ENCODE assay signal across 8 mouse cellular contexts in the genomic region with DNA sequence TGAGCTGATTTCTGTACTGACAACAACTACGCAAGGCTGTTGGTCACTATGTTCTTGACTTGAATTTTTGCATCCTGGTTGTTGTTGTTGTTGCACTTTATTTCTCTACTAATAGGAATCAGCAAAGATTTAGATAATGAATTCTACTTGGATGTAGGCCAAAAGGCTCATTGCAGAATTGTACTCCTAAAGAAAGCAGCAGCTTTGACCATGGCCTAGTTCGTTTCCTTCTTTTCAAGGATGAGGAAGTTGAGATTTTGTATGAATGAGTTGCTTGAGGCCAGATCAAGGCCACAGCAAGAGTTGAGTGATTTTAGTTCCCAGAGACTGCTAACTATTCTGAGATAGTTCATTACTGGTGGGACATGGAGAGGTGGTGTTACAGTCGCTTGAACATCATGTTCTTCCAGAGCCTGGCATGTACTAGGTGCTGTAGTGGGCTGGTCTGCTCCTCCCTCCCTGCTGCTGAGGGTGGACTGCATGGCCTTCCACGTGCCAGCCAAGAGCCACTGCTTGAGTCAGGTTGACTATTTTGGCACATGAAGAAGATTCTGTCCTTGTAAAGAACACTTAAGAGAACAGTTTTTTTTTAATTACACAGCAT. TPM values are rescaled to one million over a fixed set of nuclear protein-coding genes. Genes with fewer than 3 reads are reported as not detected.
DNase-seq lines count a peak whose midpoint lies in the region; ATAC-seq lines count a peak whose summit lies in the region.

No protein-coding gene starts in this region.

- ATAC-seq in neural tube, embryonic 12.5 days (ENCODE audit: low FRiP score, low read depth): no peak
- no peak for ATAC-seq in forebrain, embryonic 12.5 days (ENCODE audit: low FRiP score)
- ATAC-seq in hindbrain, embryonic 12.5 days (ENCODE audit: low FRiP score): no peak
- no peak for ATAC-seq in liver, embryonic 16.5 days (ENCODE audit: low read depth)
- no peak for ATAC-seq in stomach, embryonic 16.5 days (ENCODE audit: insufficient read depth, low FRiP score)

- 84% methylated on average over 4 of the region's 4 CpGs for WGBS in neural tube, embryonic 12.5 days
- WGBS in forebrain, embryonic 12.5 days: 79% methylated on average over 4 of the region's 4 CpGs
- WGBS in hindbrain, embryonic 12.5 days: 88% methylated on average over 4 of the region's 4 CpGs
- 57% methylated on average over 4 of the region's 4 CpGs for WGBS in liver, embryonic 16.5 days (ENCODE audit: insufficient replicate concordance)
- 70% methylated on average over 4 of the region's 4 CpGs for WGBS in stomach, embryonic 16.5 days

- H3K4me1 ChIP-seq in neural tube, embryonic 12.5 days: peaks cover 22% of the 10 kb centered on the region
- peaks cover 19% of the 10 kb centered on the region for H3K4me1 ChIP-seq in forebrain, embryonic 12.5 days
- H3K4me1 ChIP-seq in hindbrain, embryonic 12.5 days: peaks cover 28% of the 10 kb centered on the region
- H3K4me1 ChIP-seq in liver, embryonic 16.5 days (ENCODE audit: control insufficient read depth, low read depth, low read length): peaks cover 12% of the 10 kb centered on the region
- H3K4me1 ChIP-seq in stomach, embryonic 16.5 days (ENCODE audit: control insufficient read depth, insufficient read depth, low read length): peaks cover 17% of the 10 kb centered on the region

- no peaks in the 10 kb centered on the region for H3K27me3 ChIP-seq in neural tube, embryonic 12.5 days (replicated peaks)
- H3K27me3 ChIP-seq in forebrain, embryonic 12.5 days: no peaks in the 10 kb centered on the region
- no peaks in the 10 kb centered on the region for H3K27me3 ChIP-seq in hindbrain, embryonic 12.5 days
- no peaks in the 10 kb centered on the region for H3K27me3 ChIP-seq in liver, embryonic 16.5 days (ENCODE audit: control insufficient read depth, insufficient read depth, low read depth, low read length)
- H3K27me3 ChIP-seq in stomach, embryonic 16.5 days (ENCODE audit: control insufficient read depth, insufficient read depth, low read length): no peaks in the 10 kb centered on the region

- no peak overlapping the region for H3K4me3 ChIP-seq in neural tube, embryonic 12.5 days
- no peak overlapping the region for H3K4me3 ChIP-seq in forebrain, embryonic 12.5 days (replicated peaks)
- H3K4me3 ChIP-seq in hindbrain, embryonic 12.5 days: no peak overlapping the region
- no peak overlapping the region for H3K4me3 ChIP-seq in liver, embryonic 16.5 days (ENCODE audit: low read depth, low read length)
- no peak overlapping the region for H3K4me3 ChIP-seq in stomach, embryonic 16.5 days (replicated peaks; ENCODE audit: low read length)

- H3K9ac ChIP-seq in neural tube, embryonic 12.5 days: no peak overlapping the region
- H3K9ac ChIP-seq in forebrain, embryonic 12.5 days: no peak overlapping the region
- no peak overlapping the region for H3K9ac ChIP-seq in hindbrain, embryonic 12.5 days
- H3K9ac ChIP-seq in liver, embryonic 16.5 days (ENCODE audit: low read depth, low read length): no peak overlapping the region
- H3K9ac ChIP-seq in stomach, embryonic 16.5 days (ENCODE audit: low read length): no peak overlapping the region

- H3K4me2 ChIP-seq in neural tube, embryonic 12.5 days (replicated peaks): peak overlapping the region; percentile 31
- H3K4me2 ChIP-seq in forebrain, embryonic 12.5 days: peak overlapping the region; percentile 22; the same call in 1 of the 2 replicates
- peak overlapping the region; percentile 66 for H3K4me2 ChIP-seq in hindbrain, embryonic 12.5 days (replicated peaks)
- H3K4me2 ChIP-seq in liver, embryonic 16.5 days (ENCODE audit: low read depth, low read length): peak overlapping the region; percentile 10; the same call in 1 of the 2 replicates
- H3K4me2 ChIP-seq in stomach, embryonic 16.5 days (ENCODE audit: low read depth, low read length): peak overlapping the region; percentile 16

- H3K36me3 ChIP-seq in neural tube, embryonic 12.5 days: no peaks in the 10 kb centered on the region
- no peaks in the 10 kb centered on the region for H3K36me3 ChIP-seq in forebrain, embryonic 12.5 days (replicated peaks)
- H3K36me3 ChIP-seq in hindbrain, embryonic 12.5 days: no peaks in the 10 kb centered on the region
- H3K36me3 ChIP-seq in liver, embryonic 16.5 days (ENCODE audit: control insufficient read depth, insufficient read depth): no peaks in the 10 kb centered on the region
- no peaks in the 10 kb centered on the region for H3K36me3 ChIP-seq in stomach, embryonic 16.5 days (ENCODE audit: control insufficient read depth, insufficient read depth, low read length)

- no peaks in the 10 kb centered on the region for H3K9me3 ChIP-seq in neural tube, embryonic 12.5 days
- H3K9me3 ChIP-seq in forebrain, embryonic 12.5 days: no peaks in the 10 kb centered on the region
- no peaks in the 10 kb centered on the region for H3K9me3 ChIP-seq in hindbrain, embryonic 12.5 days (replicated peaks)
- H3K9me3 ChIP-seq in liver, embryonic 16.5 days (replicated peaks; ENCODE audit: control insufficient read depth, low read length): no peaks in the 10 kb centered on the region
- no peaks in the 10 kb centered on the region; the same call in 1 of the 2 replicates for H3K9me3 ChIP-seq in stomach, embryonic 16.5 days (replicated peaks; ENCODE audit: control insufficient read depth, low read length)

- no peak for DNase-seq in neural tube, embryonic 10.5 days (ENCODE audit: extremely low spot score, low spot score)
- DNase-seq in embryo, embryonic 11 days: no peak
- DNase-seq in thymus, postnatal 0 days (ENCODE audit: low spot score): no peak

- no peak overlapping the region for H3K27ac ChIP-seq in neural tube, embryonic 12.5 days
- no peak overlapping the region for H3K27ac ChIP-seq in forebrain, embryonic 12.5 days
- H3K27ac ChIP-seq in hindbrain, embryonic 12.5 days: no peak overlapping the region
- no peak overlapping the region for H3K27ac ChIP-seq in liver, embryonic 16.5 days (ENCODE audit: low read length)
- H3K27ac ChIP-seq in stomach, embryonic 16.5 days (ENCODE audit: low read length): no peak overlapping the region; the same call in 1 of the 2 replicates

RNA-seq across cellular contexts. Expression of gene Lrrc58, which starts 3.0 kb away (rescaled TPM):
- polyA plus RNA-seq in neural tube, embryonic 12.5 days (2016; fragmentation: Nextera tagmentation; extraction: Ambion mirVana): 59.1 and 61.1 TPM in 2 replicates
- 65.8 and 70.1 TPM in 2 replicates for polyA plus RNA-seq in forebrain, embryonic 12.5 days (2016; fragmentation: Nextera tagmentation; extraction: Ambion mirVana)
- 65.8 and 72.1 TPM in 2 replicates for polyA plus RNA-seq in hindbrain, embryonic 12.5 days (2016; fragmentation: Nextera tagmentation; extraction: Ambion mirVana)
- 11.2 and 11.3 TPM in 2 replicates for polyA plus RNA-seq in liver, embryonic 16.5 days (2015; fragmentation: Nextera tagmentation; extraction: Ambion mirVana)
- 40.1 and 41.8 TPM in 2 replicates for polyA plus RNA-seq in stomach, embryonic 16.5 days (2015; fragmentation: Nextera tagmentation; extraction: Ambion mirVana)
- 31.2 and 34.6 TPM in 2 replicates for polyA plus RNA-seq in thymus, postnatal 0 days (2015; fragmentation: Nextera tagmentation; extraction: Ambion mirVana)

RNA-seq across cellular contexts. Expression of gene Gm36028, which starts 10.3 kb away (rescaled TPM):
- polyA plus RNA-seq in neural tube, embryonic 12.5 days (2016; fragmentation: Nextera tagmentation; extraction: Ambion mirVana): 0.18 TPM in 1 of 2 replicates, not detected in the other
- polyA plus RNA-seq in forebrain, embryonic 12.5 days (2016; fragmentation: Nextera tagmentation; extraction: Ambion mirVana): 0.17 and 0.29 TPM in 2 replicates
- 0.26 TPM in 1 of 2 replicates, not detected in the other for polyA plus RNA-seq in hindbrain, embryonic 12.5 days (2016; fragmentation: Nextera tagmentation; extraction: Ambion mirVana)
- 0.07 TPM in 1 of 2 replicates, not detected in the other for polyA plus RNA-seq in liver, embryonic 16.5 days (2015; fragmentation: Nextera tagmentation; extraction: Ambion mirVana)
- polyA plus RNA-seq in stomach, embryonic 16.5 days (2015; fragmentation: Nextera tagmentation; extraction: Ambion mirVana): 0.72 and 1.4 TPM in 2 replicates
- polyA plus RNA-seq in thymus, postnatal 0 days (2015; fragmentation: Nextera tagmentation; extraction: Ambion mirVana): 0.12 and 0.17 TPM in 2 replicates

RNA-seq across cellular contexts. Expression of gene Gpr156, which starts 45.1 kb away (rescaled TPM):
- 7.7 and 10.3 TPM in 2 replicates for polyA plus RNA-seq in neural tube, embryonic 12.5 days (2016; fragmentation: Nextera tagmentation; extraction: Ambion mirVana)
- 4.6 and 5.4 TPM in 2 replicates for polyA plus RNA-seq in forebrain, embryonic 12.5 days (2016; fragmentation: Nextera tagmentation; extraction: Ambion mirVana)
- 5.4 and 5.6 TPM in 2 replicates for polyA plus RNA-seq in hindbrain, embryonic 12.5 days (2016; fragmentation: Nextera tagmentation; extraction: Ambion mirVana)
- not detected in 2 replicates for polyA plus RNA-seq in liver, embryonic 16.5 days (2015; fragmentation: Nextera tagmentation; extraction: Ambion mirVana)
- polyA plus RNA-seq in stomach, embryonic 16.5 days (2015; fragmentation: Nextera tagmentation; extraction: Ambion mirVana): 0.05 and 0.31 TPM in 2 replicates
- polyA plus RNA-seq in thymus, postnatal 0 days (2015; fragmentation: Nextera tagmentation; extraction: Ambion mirVana): 0.13 and 0.23 TPM in 2 replicates

Comparison
In these comparisons a context has a peak if more than half of its experiments do, and no peak if none do; other contexts are left out.
1. H3K4me2 ChIP-seq: peak in every context shown above with its lines; median percentile 66 in hindbrain, embryonic 12.5 days; 31 in neural tube, embryonic 12.5 days; 22 in forebrain, embryonic 12.5 days; 16 in stomach, embryonic 16.5 days; 10 in liver, embryonic 16.5 days.